Mouse (Mus musculus) adipocyte (in vitro differentiated cells): ENCODE measurements around the gene Gys1.
"Not testable (repeated sequence)": the region's sequence is repeated elsewhere in the genome, so short reads cannot be mapped to it uniquely, and the experiment has no call there.

Source experiments
- DNase-seq: peaks from one replicate; pipeline ENCODE4 v3.0.0-alpha.2; 2016; ENCODE audit warnings: low spot score

The Gys1 gene

DNA sequence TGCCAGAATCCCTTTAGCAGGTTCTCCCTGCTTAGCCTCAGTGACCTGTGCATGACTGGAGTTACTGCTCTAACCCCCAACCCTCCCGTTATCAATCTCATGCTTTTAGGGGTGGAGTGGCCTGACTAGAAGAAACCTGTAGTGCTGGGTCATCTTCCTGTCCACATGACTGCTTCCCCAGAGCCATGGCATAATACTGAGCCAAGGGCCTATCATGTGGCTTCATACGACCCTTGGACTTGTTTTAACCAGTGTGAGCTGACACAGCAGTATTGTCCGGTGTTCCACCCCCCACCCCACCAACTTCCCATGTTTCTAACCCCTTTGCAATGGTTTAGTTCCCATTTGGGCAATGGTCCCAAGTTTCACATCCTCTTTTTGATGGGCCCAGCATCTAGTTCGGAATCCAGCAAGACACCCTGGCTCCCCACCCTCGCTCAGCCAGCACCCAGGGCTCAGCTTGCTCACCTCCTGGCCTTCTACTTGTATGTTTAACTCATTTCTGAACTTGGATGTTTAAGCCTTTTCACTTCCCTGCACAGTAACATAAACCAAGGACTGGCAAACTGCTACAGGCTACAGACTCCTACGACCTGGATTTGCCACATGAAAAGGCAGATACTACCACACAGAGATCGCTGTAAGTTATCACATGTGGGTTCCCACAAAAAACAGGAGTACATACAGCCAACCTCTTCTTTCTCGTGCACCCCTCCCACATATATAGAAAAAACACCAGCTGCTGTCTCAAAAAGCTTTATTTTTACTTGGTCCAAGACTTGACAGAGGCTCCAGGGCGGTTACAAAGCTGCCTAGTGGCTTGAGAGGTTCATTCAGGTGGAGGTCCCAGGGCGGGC, 22.8 kb downstream of the Gys1 start:
- DNase-seq: peak; percentile 85

GRCm38 (mm10) chr7:45458748-45459563, 24.3 kb downstream of the Gys1 start:
- peak; percentile 71 for DNase-seq

DNA sequence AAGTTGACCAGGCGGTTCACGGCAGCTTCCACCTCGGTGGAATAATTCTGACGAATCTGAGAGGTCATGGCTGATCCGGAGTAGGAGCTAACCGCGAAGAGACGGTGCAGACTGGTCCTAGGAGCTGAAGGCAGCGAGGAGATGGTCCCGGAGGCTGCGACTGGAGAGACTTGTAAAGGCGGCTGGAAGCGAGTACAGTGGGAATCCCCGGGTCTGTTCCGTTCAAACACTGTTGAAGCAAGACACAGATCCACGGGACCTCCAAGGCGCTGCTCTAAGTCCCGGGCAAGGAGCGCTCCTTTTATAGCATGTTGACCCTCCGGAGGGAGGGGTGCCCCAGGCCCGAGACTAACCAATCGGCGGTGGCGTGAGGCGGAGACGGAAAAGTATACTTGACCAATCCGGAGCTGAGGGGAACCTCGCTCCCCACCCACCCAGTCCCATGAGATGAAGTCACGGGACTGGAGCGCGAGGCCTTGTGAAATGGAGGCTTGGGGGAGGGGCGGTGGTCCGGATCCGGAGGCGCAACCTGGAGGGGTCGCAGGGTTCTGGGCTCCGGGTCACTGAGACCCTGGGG, 25.0 kb downstream of the Gys1 start, which contains the start of gene Ftl1:
Gene Ftl1 (minus strand): TSS at position 321 of the 577 bp plus-strand sequence.
- DNase-seq: peak; percentile 97

DNA sequence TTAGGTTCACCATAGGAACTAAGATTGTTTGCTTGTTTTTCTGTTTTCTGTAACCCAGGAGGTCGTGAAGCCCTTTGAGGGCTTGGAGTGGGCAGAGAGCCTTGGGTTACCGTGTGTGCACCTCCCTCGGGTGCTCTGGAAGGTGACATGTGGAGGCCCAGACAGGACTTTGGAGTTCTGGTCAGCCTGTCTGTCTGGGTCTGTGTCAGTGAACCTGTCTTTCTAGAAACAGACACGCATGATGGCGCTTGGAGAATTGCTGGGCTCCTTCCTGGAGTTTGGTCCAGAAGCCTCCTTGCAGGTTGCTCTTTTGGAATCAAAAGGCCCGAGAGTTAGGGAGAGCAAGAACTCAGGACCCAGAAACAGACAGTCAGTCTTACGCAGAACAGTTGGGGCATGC, 25.7 kb downstream of the Gys1 start:
- no peak for DNase-seq

DNA sequence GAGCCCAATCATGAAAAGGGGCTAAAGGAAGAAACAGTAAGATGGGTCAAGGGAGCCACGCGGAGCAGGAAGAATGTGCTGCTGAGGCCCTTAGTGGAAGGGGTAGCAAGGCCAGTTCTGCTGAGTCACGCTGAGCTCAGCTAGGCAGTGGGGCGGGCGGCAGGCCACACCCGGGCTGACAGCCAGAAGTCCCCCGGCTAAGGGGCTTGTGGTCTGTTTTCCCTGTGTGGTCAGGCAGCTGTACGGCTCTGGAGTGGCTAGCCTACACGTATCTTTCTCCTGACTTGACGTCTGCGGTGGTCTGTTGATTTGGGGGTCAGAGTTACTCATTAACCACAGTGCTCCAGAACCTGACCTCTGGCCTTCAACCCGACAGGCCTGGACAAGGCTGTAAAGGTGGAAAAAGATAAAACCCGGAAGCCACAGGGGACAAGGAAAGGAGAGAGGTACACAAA, 26.2 kb downstream of the Gys1 start:
- peak; percentile 55 for DNase-seq

DNA sequence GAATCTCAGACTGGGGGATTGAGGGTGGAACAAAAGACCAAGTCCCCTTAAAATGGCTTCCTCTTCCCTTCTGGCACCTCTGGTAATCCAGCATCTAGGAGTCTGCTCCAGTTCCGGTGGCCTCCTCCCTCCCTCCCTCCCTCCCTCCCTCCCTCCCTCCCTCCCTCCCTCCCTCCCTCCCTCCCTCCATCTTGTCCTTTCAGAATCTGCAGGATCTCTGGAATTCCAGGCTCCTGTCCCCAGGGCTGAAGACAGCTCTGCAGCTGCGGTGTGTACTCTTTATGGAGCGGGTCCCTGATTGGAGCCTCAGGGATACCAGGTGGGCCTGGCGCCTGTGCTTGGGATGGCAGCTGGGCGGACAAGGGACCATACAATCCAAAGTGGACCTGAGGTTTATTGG, 26.7 kb downstream of the Gys1 start:
- no peak for DNase-seq

DNA sequence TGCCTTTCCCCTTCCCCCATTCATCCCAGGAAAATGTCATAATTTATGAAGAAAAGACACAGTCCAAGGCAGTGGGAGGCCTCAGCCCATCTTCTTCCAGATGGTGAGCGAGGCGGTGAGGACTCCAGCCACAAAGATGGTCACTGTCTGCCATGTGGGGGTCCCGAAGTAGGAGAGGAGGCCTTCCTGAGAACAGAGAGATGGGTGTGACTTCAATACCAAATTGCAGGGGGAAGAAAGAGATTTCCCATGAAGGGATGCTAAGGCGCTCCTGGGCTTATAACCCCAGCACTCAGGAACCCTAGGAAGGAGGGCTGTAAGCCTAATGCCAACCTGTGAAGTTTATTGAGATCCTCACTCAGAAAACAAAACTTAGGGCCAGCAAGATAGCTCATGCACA, 27.1 kb downstream of the Gys1 start:
- DNase-seq: no peak

- no peak for DNase-seq
Measured at GRCm38 (mm10) chr7:45462325-45462724, 27.7 kb downstream of the Gys1 start.

- DNase-seq: not testable (repeated sequence)
Measured at GRCm38 (mm10) chr7:45462868-45463267, 28.2 kb downstream of the Gys1 start.

- no peak for DNase-seq
Measured at GRCm38 (mm10) chr7:45463987-45464778, 29.5 kb downstream of the Gys1 start.

- no peak for DNase-seq
Measured at GRCm38 (mm10) chr7:45465112-45465511, 30.5 kb downstream of the Gys1 start.

DNA sequence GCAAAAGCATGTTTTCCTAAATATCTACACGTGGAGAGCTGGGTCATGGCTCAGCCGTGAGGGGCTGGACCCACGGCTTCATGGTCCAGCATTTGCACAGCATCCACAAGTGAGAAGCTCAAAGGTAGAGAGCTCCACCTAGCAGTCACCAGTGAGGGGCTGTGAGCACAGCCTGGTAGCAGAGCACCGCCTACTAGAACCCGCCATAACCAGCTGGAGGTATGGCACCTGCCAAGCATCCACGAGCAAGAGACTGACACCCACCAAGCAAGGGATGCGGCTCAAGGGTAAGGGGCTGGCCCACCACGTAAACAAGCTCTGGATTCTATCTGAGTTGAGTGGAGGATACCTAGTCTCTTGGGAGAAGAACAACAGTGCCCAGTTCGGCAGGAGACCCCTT, 30.9 kb downstream of the Gys1 start:
- DNase-seq: no peak

DNA sequence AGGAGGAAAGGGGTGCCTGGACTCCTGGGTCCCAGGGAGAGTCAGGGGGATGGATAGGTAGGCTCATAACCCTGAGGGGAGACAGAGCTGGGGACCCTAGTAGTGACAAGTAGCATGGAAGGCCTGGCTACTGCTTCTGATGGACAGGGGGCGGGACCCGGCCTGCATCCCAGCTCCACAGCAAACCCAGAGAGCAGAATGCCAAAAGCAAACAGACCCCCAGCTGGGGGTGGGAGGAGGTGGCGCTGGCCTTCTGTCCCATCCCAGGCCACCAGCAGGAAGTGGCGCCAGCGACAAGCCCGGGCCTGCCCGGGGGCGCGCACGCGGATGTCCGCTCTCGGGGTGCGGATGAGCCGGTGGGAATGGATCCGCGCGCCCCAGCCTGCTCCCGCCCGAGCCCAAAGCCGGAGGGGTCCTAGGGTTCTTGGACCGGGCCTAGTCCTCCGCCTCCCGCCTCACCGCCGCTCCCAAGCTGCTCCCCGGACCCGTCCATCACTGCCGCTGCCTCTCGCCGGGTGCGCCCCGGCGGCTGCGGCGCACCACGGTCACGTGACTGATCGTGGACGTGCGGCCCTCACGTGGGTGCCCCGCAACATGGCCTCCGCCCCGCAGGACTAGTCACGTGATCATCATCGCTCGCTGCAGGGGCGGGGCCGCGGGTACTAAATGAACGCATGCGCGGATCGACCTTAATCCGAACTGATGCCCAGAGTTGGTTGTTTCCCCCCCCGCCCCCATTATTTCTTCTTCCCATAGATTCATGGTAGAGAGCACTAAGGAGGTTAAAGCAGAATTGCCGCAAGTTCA, 31.8 kb downstream of the Gys1 start, which contains the start of gene Bax:
Gene Bax (minus strand): TSS at position 616 of the 807 bp plus-strand sequence.
- peak; percentile 91 for DNase-seq

- no peak for DNase-seq
Measured at GRCm38 (mm10) chr7:45467090-45467670, 32.5 kb downstream of the Gys1 start.

DNA sequence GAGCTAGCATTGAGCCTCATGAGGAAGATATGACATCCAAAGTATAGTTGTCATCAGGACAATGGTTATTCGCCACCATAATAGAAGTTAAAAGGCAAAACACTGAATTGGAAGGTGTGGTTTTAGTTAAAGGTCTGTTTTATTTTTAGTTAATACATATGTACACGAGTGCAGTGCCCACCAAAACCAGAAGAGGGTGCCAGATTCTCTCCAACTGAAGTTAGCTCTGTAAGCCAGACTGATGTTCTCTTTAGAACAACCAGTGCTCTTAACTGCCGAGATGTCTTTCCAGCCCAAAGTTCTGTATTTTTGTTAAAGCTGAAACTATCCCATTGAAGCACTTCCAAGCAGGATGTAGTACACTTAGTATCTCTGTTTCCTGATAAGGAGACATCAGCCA, 36.2 kb downstream of the Gys1 start:
- DNase-seq: peak; percentile 81

- no peak for DNase-seq
Measured at GRCm38 (mm10) chr7:45475291-45475969, 40.8 kb downstream of the Gys1 start.

GRCm38 (mm10) chr7:45476453-45476852, 41.8 kb downstream of the Gys1 start:
- no peak for DNase-seq

- DNase-seq: peak; percentile 80
Measured at GRCm38 (mm10) chr7:45477003-45477402, 42.4 kb downstream of the Gys1 start.

- DNase-seq: no peak
Measured at GRCm38 (mm10) chr7:45478774-45479173, 44.1 kb downstream of the Gys1 start.

GRCm38 (mm10) chr7:45480310-45480709, 45.7 kb downstream of the Gys1 start:
- DNase-seq: not testable (repeated sequence)
